Mouse (Mus musculus): ENCODE measurements around the gene Nudcd3. TPM values are rescaled to one million over a fixed set of nuclear protein-coding genes. Genes with fewer than 3 reads are reported as not detected.

The Nudcd3 gene
- 40.3 and 41.2 TPM in 2 replicates for polyA plus RNA-seq (2015; fragmentation: Nextera tagmentation; extraction: Ambion mirVana)

DNA sequence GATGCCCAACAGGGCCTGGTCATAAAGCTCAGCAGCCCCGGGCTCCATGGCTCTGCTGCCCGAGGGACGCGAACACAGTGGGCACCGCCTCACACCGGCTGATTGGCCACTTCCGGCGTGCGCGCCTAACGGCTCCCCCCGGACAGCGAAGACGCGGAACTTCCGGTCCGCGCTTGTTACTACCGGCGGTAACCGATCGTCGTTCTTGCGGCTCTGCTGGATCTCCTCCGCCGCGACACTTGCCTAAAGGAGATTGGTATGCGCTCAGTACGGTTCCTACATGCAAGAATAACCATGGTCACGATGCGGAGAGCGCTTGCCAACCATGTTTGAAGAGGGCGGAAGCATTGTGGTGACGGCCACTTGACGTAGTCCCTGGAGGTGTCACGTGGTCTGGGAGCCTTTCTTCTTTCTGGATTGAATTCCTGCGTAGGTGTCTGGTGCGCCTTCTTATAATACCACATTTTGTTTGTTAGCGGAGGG lies at the start of gene Nudcd3:
Gene Nudcd3 (minus strand): TSS at position 329 of the 483 bp plus-strand sequence.
- Histone ChIP-seq H3K27ac (peak within 1 kb of the TSS; percentile 97), H3K9me3 (no peaks in the 10 kb centered on the region), H3K4me1 (peaks cover 13% of the 10 kb centered on the region), H3K4me2 (peak within 1 kb of the TSS; percentile 76), H3K27me3 (no peaks in the 10 kb centered on the region), H3K4me3 (peak within 1 kb of the TSS; percentile 96), H3K9ac (peak within 1 kb of the TSS; percentile 83), H3K36me3 (no peaks in the 10 kb centered on the region)
- WGBS = under 1% methylated on average over 39 of the region's 39 CpGs
- ATAC-seq (ENCODE audit: insufficient number of reproducible peaks, low FRiP score, low TSS enrichment, low read depth) = peak; percentile 87

GRCm38 (mm10) chr11:6244707-6245106 lies 44.5 kb upstream of the Nudcd3 start:
- Histone ChIP-seq H3K27ac (no peak overlapping the region), H3K4me3 (no peak overlapping the region)
- WGBS = 52% methylated on average over 19 of the region's 19 CpGs

DNA sequence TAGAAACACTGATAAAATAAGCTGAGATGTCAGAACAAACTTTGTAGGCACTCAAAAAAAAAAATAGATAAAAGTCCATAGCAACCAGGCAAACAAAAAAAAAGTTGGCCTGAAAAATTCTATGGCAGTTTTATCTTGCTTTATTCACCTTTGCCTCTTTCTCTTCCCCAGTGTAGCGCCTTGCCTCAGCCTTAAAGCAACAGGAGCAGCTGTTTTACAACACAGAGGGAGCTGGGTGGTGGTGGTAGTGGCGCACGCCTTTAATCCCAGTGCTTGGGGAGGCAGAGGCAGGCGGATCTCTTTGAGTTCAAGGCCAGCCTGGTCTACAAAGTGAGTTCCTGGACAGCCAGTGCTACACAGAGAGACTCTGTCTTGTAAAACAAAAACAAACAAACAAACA lies 32.8 kb upstream of the Nudcd3 start:
- 0 out of 2 replicates have a peak, but pooled peaks cover 5% of the 10 kb centered on the region for H3K9me3 ChIP-seq

More at GRCm38 (mm10) chr11:6244707-6245106, 44.5 kb upstream of the Nudcd3 start:
- no peaks in the 10 kb centered on the region for H3K9me3 ChIP-seq
- no peaks in the 10 kb centered on the region for H3K27me3 ChIP-seq
- no peak for ATAC-seq (ENCODE audit: insufficient number of reproducible peaks, low FRiP score, low TSS enrichment, low read depth)
- no peaks in the 10 kb centered on the region for H3K36me3 ChIP-seq
- no peaks in the 10 kb centered on the region for H3K4me1 ChIP-seq
- no peak overlapping the region for H3K4me2 ChIP-seq
- no peak overlapping the region for H3K9ac ChIP-seq

DNA sequence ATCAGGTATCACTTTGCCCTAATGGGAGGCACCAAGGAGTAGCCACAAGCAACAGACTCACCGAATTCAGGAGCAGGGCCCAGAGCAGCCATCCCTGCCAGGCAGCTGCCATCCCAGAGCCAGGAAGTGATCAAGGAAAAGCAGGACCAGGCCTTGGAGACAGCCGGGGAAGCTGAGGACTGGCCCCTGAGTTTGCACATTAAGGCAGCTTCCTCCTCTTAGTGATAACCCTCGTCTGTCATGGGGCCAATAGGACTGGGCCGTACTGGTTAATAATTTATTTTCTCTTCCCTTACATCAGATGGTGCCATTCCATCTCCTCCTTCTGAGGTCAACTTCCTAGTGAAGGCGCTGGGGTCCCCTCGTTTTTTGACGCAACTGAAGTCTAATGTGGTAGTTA lies 29.8 kb upstream of the Nudcd3 start, which contains the start of gene Npc1l1:
Gene Npc1l1 (minus strand): TSS at position 132 of the 400 bp plus-strand sequence.
- Histone ChIP-seq H3K36me3 (no peaks in the 10 kb centered on the region), H3K4me1 (no peaks in the 10 kb centered on the region), H3K27ac (no peak within 1 kb of the TSS), H3K9me3 (no peaks in the 10 kb centered on the region), H3K27me3 (no peaks in the 10 kb centered on the region), H3K4me2 (no peak within 1 kb of the TSS), H3K4me3 (no peak within 1 kb of the TSS), H3K9ac (no peak within 1 kb of the TSS)
- WGBS = 83% methylated on average over 7 of the region's 7 CpGs
- ATAC-seq (ENCODE audit: insufficient number of reproducible peaks, low FRiP score, low TSS enrichment, low read depth) = no peak

More for the DNA sequence above, 32.8 kb upstream of the Nudcd3 start:
- no peaks in the 10 kb centered on the region for H3K4me1 ChIP-seq
- H3K27me3 ChIP-seq = no peaks in the 10 kb centered on the region
- no peak overlapping the region for H3K4me2 ChIP-seq
- no peak for ATAC-seq (ENCODE audit: insufficient number of reproducible peaks, low FRiP score, low TSS enrichment, low read depth)
- H3K27ac ChIP-seq = no peak overlapping the region
- no peak overlapping the region for H3K4me3 ChIP-seq
- no peaks in the 10 kb centered on the region for H3K36me3 ChIP-seq
- no peak overlapping the region for H3K9ac ChIP-seq
- 76% methylated on average over 4 of the region's 4 CpGs for WGBS

GRCm38 (mm10) chr11:6224541-6225229 lies 24.5 kb upstream of the Nudcd3 start:
- Histone ChIP-seq H3K9me3 (no peaks in the 10 kb centered on the region), H3K9ac (no peak overlapping the region), H3K4me1 (no peaks in the 10 kb centered on the region), H3K36me3 (no peaks in the 10 kb centered on the region), H3K4me3 (no peak overlapping the region), H3K4me2 (no peak overlapping the region), H3K27ac (no peak overlapping the region), H3K27me3 (no peaks in the 10 kb centered on the region)
- no peak for ATAC-seq (ENCODE audit: insufficient number of reproducible peaks, low FRiP score, low TSS enrichment, low read depth)
- WGBS = 66% methylated on average over 14 of the region's 14 CpGs

DNA sequence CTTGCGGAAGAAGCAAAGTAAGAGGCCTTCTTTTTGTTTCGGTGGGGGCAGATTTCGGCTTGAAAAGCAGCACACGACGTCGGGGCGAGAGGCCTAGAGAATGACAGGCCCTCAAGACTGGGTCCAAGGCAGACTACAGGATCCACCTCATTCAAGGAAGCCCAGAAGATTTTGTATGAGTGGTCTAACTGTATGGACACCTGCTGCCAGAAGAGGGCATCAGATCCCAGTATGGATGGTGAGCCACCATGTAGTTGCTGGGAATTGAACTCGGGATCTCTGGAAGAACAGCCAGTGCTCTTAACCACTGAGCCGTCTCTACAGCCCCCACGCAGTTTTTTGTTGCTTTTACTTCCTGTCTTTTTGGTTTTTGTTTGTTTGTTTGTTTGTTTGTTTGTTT lies 22.0 kb upstream of the Nudcd3 start:
- Histone ChIP-seq H3K9ac (no peak overlapping the region), H3K27me3 (no peaks in the 10 kb centered on the region), H3K27ac (no peak overlapping the region), H3K4me3 (no peak overlapping the region), H3K36me3 (no peaks in the 10 kb centered on the region), H3K9me3 (no peaks in the 10 kb centered on the region), H3K4me2 (no peak overlapping the region), H3K4me1 (no peaks in the 10 kb centered on the region)
- WGBS = 93% methylated on average over 10 of the region's 10 CpGs
- ATAC-seq (ENCODE audit: insufficient number of reproducible peaks, low FRiP score, low TSS enrichment, low read depth) = no peak

GRCm38 (mm10) chr11:6219967-6220366 lies 19.8 kb upstream of the Nudcd3 start:
- Histone ChIP-seq H3K4me2 (no peak overlapping the region), H3K27ac (no peak overlapping the region), H3K4me3 (no peak overlapping the region), H3K9me3 (no peaks in the 10 kb centered on the region), H3K9ac (no peak overlapping the region), H3K4me1 (no peaks in the 10 kb centered on the region), H3K36me3 (no peaks in the 10 kb centered on the region), H3K27me3 (no peaks in the 10 kb centered on the region)
- no peak for ATAC-seq (ENCODE audit: insufficient number of reproducible peaks, low FRiP score, low TSS enrichment, low read depth)
- WGBS = 81% methylated on average over 6 of the region's 6 CpGs

GRCm38 (mm10) chr11:6218189-6218896 lies 18.1 kb upstream of the Nudcd3 start:
- no peak overlapping the region for H3K4me3 ChIP-seq
- 70% methylated on average over 11 of the region's 11 CpGs for WGBS
- no peaks in the 10 kb centered on the region for H3K9me3 ChIP-seq
- H3K36me3 ChIP-seq = no peaks in the 10 kb centered on the region
- no peaks in the 10 kb centered on the region for H3K27me3 ChIP-seq
- no peak overlapping the region for H3K9ac ChIP-seq
- no peaks in the 10 kb centered on the region for H3K4me1 ChIP-seq
- H3K4me2 ChIP-seq = no peak overlapping the region
- no peak overlapping the region for H3K27ac ChIP-seq
- no peak for ATAC-seq (ENCODE audit: insufficient number of reproducible peaks, low FRiP score, low TSS enrichment, low read depth)

DNA sequence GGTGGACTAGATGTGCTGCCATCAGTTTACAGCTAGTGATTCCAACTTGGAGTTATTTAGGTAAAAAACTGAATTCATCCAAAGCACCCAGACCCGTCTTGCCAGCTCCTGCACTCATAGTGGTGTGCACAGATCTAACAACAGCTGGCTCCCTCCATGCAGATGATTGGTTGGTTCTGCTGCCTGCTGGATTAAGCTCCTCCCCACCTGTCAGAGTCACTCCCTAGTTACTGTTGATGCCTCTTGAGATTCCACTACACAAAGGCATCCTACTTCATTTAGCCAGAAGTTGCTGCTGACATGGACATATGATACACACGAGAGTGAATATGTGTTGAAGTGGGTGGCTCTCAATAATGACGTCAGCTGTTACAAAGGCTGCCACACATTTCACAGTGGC lies 16.6 kb upstream of the Nudcd3 start:
- 51% methylated on average over 3 of the region's 3 CpGs for WGBS
- Histone ChIP-seq H3K4me1 (no peaks in the 10 kb centered on the region), H3K9ac (no peak overlapping the region), H3K4me2 (no peak overlapping the region), H3K9me3 (no peaks in the 10 kb centered on the region), H3K36me3 (no peaks in the 10 kb centered on the region), H3K27me3 (no peaks in the 10 kb centered on the region), H3K27ac (no peak overlapping the region), H3K4me3 (no peak overlapping the region)
- no peak for ATAC-seq (ENCODE audit: insufficient number of reproducible peaks, low FRiP score, low TSS enrichment, low read depth)

DNA sequence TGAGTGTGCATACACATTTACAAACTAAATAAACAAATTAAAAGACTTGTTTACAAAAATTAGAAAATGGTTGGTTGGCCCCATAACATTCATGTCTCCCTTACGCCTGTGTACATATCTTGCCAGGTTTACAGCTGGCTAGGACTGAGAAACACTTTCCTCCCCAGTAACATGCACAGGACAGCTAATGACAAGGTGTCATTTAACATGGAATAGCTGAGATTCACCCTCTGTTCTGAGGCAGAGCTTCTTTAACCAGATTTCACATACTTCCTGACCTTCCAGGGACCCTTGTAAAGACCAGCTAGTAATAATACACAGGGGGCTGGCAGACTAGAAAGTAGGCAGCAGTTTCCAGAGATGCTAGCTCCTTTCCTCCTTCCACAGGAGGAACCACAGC lies 7.9 kb upstream of the Nudcd3 start:
- H3K4me3 ChIP-seq = no peak overlapping the region
- no peak overlapping the region for H3K27ac ChIP-seq
- H3K9me3 ChIP-seq = no peaks in the 10 kb centered on the region
- H3K4me2 ChIP-seq = no peak overlapping the region
- ATAC-seq (ENCODE audit: insufficient number of reproducible peaks, low FRiP score, low TSS enrichment, low read depth) = no peak
- WGBS = 92% methylated on average over 1 of the region's 1 CpGs
- no peaks in the 10 kb centered on the region for H3K27me3 ChIP-seq
- H3K36me3 ChIP-seq = no peaks in the 10 kb centered on the region
- no peak overlapping the region for H3K9ac ChIP-seq
- no peaks in the 10 kb centered on the region for H3K4me1 ChIP-seq

DNA sequence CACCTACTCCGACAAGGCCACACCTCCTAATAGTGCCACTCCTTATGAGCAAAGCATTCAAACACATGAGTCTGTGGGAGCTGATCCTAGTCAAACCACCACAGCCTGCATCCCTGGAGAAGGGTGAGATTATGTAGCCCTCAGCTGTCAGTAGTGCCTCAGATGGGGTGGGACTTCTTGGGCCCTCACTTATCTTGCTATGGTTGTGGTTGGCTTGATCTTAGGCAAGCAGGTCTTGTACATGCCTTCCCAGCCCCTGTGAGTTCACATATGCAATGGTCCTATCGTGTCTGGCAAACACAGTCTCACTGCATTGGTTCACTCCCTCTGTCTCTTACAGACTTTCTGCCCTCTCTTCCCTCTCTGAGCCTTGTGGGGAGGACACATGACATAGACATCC lies 6.9 kb upstream of the Nudcd3 start:
- 89% methylated on average over 2 of the region's 2 CpGs for WGBS

GRCm38 (mm10) chr11:6200570-6200969 lies 355 bp upstream of the Nudcd3 start:
- Histone ChIP-seq H3K9ac (peak overlapping the region; percentile 83), H3K27me3 (no peaks in the 10 kb centered on the region), H3K4me1 (peaks cover 13% of the 10 kb centered on the region), H3K4me3 (peak overlapping the region; percentile 96), H3K36me3 (no peaks in the 10 kb centered on the region), H3K4me2 (peak overlapping the region; percentile 76), H3K9me3 (no peaks in the 10 kb centered on the region), H3K27ac (peak overlapping the region; percentile 97)
- no peak for ATAC-seq (ENCODE audit: insufficient number of reproducible peaks, low FRiP score, low TSS enrichment, low read depth)
- WGBS = 21% methylated on average over 9 of the region's 9 CpGs

More for the DNA sequence above, 6.9 kb upstream of the Nudcd3 start:
- no peaks in the 10 kb centered on the region for H3K27me3 ChIP-seq
- H3K4me1 ChIP-seq = no peaks in the 10 kb centered on the region
- no peak overlapping the region for H3K4me3 ChIP-seq
- no peak overlapping the region for H3K9ac ChIP-seq
- H3K36me3 ChIP-seq = no peaks in the 10 kb centered on the region
- no peak overlapping the region for H3K27ac ChIP-seq
- H3K4me2 ChIP-seq = no peak overlapping the region
- ATAC-seq (ENCODE audit: insufficient number of reproducible peaks, low FRiP score, low TSS enrichment, low read depth) = no peak
- H3K9me3 ChIP-seq = no peaks in the 10 kb centered on the region
